Mouse (Mus musculus): ENCODE results near the gene Slc29a1. TPM values are rescaled to one million over a fixed set of nuclear protein-coding genes. Genes with fewer than 3 reads are reported as not detected.
A peak's percentile ranks its signal among the peaks of the same experiment; 100 is the strongest.

Slc29a1 gene
- polyA plus RNA-seq, 1 experiment = 219 TPM

GRCm38 (mm10) chr17:45612008-45612407 lies 12.6 kb upstream of the Slc29a1 start:
- no peak for DNase-seq (ENCODE audit: low spot score)

- DNase-seq (ENCODE audit: low spot score) = no peak
Observed at GRCm38 (mm10) chr17:45610144-45610866, 10.9 kb upstream of the Slc29a1 start.

- DNase-seq (ENCODE audit: low spot score) = no peak
Observed at GRCm38 (mm10) chr17:45608396-45608795, 9.0 kb upstream of the Slc29a1 start.

GRCm38 (mm10) chr17:45606992-45607879 lies 7.8 kb upstream of the Slc29a1 start:
- DNase-seq (ENCODE audit: low spot score) = no peak

GRCm38 (mm10) chr17:45602984-45603383 lies 3.6 kb upstream of the Slc29a1 start:
- DNase-seq (ENCODE audit: low spot score) = no peak

- DNase-seq (ENCODE audit: low spot score) = no peak
Observed at GRCm38 (mm10) chr17:45601877-45602304, 2.5 kb upstream of the Slc29a1 start, which contains the start of gene Mymx. Mymx (minus strand) TSS chr17:45602102.

GRCm38 (mm10) chr17:45601325-45601724 lies 1.9 kb upstream of the Slc29a1 start:
- DNase-seq (ENCODE audit: low spot score) = no peak

GRCm38 (mm10) chr17:45600267-45600666 lies 861 bp upstream of the Slc29a1 start:
- no peak for DNase-seq (ENCODE audit: low spot score)

GRCm38 (mm10) chr17:45598891-45599290 lies 515 bp downstream of the Slc29a1 start:
- no peak for DNase-seq (ENCODE audit: low spot score)

- DNase-seq (ENCODE audit: low spot score) = no peak
Observed at GRCm38 (mm10) chr17:45598376-45598775, 1.0 kb downstream of the Slc29a1 start.

GRCm38 (mm10) chr17:45597787-45598186 lies 1.6 kb downstream of the Slc29a1 start:
- no peak for DNase-seq (ENCODE audit: low spot score)

GRCm38 (mm10) chr17:45596631-45597396 lies 2.6 kb downstream of the Slc29a1 start:
- DNase-seq (ENCODE audit: low spot score) = peak; percentile 63

GRCm38 (mm10) chr17:45595736-45596390 lies 3.5 kb downstream of the Slc29a1 start:
- no peak for DNase-seq (ENCODE audit: low spot score)

- peak; percentile 71 for DNase-seq (ENCODE audit: low spot score)
Observed at GRCm38 (mm10) chr17:45594881-45595735, 4.3 kb downstream of the Slc29a1 start.

GRCm38 (mm10) chr17:45594195-45594594 lies 5.2 kb downstream of the Slc29a1 start:
- DNase-seq (ENCODE audit: low spot score) = no peak

- DNase-seq (ENCODE audit: low spot score) = no peak
Observed at GRCm38 (mm10) chr17:45593479-45593878, 5.9 kb downstream of the Slc29a1 start.

GRCm38 (mm10) chr17:45592606-45593431 lies 6.6 kb downstream of the Slc29a1 start:
- DNase-seq (ENCODE audit: low spot score) = no peak

- DNase-seq (ENCODE audit: low spot score) = no peak
Observed at GRCm38 (mm10) chr17:45591701-45592605, 7.5 kb downstream of the Slc29a1 start.
